Mouse (Mus musculus): Measurements from ENCODE around the gene B430305J03Rik.

DNA sequence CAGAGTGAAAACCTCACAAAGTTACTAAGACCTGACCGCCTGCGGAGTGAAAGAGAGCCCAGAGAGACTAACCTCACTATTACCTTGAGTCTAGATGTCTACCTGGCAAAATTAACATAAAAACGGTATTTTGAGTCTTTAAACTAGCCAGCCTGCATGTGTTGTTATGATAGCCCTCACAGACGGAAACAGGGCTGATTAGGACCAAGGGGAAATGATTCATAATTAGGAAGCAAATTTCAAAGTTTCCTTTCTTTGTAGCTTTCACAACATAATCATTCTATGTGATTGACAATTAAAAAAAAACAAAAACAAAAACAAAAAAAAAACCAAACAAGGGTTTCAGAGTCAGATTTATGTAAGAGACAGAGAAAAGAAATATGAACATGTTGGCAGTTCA, 20.6 kb upstream of the B430305J03Rik start:
- no peak for TF ChIP-seq CTCF (IDR thresholded peaks at IDR 0.05)
- TF ChIP-seq POLR2A (IDR thresholded peaks at IDR 0.05; ENCODE audit: insufficient read depth, low read depth, low read length): no peak

All from heart, adult 2 months (tissue).